Comparison of ENCODE assay signal across 1 mouse cellular context in genomic region chr10:61679545-61679944, GRCm38 (mm10).
TF ChIP-seq lines count a peak whose summit lies in the region.

No protein-coding gene starts in this region.

TF ChIP-seq in CH12.LX, 34 proteins besides CTCF, POLR2A, EP300 and RAD21 (continued from another document):
- TF ChIP-seq ZNF384 (IDR thresholded peaks at IDR 0.05; ENCODE audit: low read depth, low read length) = no peak
- TF ChIP-seq POLR2AphosphoS2 (IDR thresholded peaks at IDR 0.05; ENCODE audit: low read depth, low read length) = no peak
- TF ChIP-seq JUN (IDR thresholded peaks at IDR 0.05; ENCODE audit: insufficient read depth, low read depth, low read length) = no peak
- TF ChIP-seq MXI1 (IDR thresholded peaks at IDR 0.05; ENCODE audit: low read depth, low read length) = no peak
- no peak for TF ChIP-seq TBP (conservative IDR thresholded peaks at IDR 0.05; ENCODE audit: low read depth, low read length)
- TF ChIP-seq SIN3A (IDR thresholded peaks at IDR 0.05; ENCODE audit: low read length) = no peak
- no peak for TF ChIP-seq NELFE (IDR thresholded peaks at IDR 0.05; ENCODE audit: low read depth, low read length)
- no peak for TF ChIP-seq ZKSCAN1 (IDR thresholded peaks at IDR 0.05; ENCODE audit: borderline replicate concordance, low read depth, low read length)
- TF ChIP-seq SMC3 (IDR thresholded peaks at IDR 0.05; ENCODE audit: low read depth, low read length) = no peak
- no peak for TF ChIP-seq IRF4 (IDR thresholded peaks at IDR 0.05; ENCODE audit: low read depth, low read length)
